ENCODE assay signal across 27 mouse cellular contexts in genomic region chr4:106541491-106541890, GRCm38 (mm10). TPM values are rescaled to one million over a fixed set of nuclear protein-coding genes. Genes with fewer than 3 reads are reported as not detected.
"Had no signal": no experiment of that assay in that cellular context is flagged by ENCODE, and none has a peak within 500 bp of the region (broad histone marks: within the 10 kb centered on the region; RNA-seq: fewer than 3 reads in every experiment).

No protein-coding gene starts in this region.

- H3K27ac ChIP-seq: midbrain, embryonic 10.5 days; midbrain, embryonic 12.5 days; neural tube, embryonic 13.5 days; neural tube, embryonic 15.5 days had no signal

- H3K27me3 ChIP-seq: midbrain, embryonic 12.5 days; neural tube, embryonic 13.5 days; neural tube, embryonic 15.5 days had no signal

- H3K4me3 ChIP-seq: midbrain, embryonic 10.5 days; midbrain, embryonic 12.5 days; myocyte; neural tube, embryonic 13.5 days; neural tube, embryonic 15.5 days had no signal

- H3K4me1 ChIP-seq: midbrain, embryonic 12.5 days; neural tube, embryonic 13.5 days; neural tube, embryonic 15.5 days had no signal

- H3K36me3 ChIP-seq: midbrain, embryonic 10.5 days; midbrain, embryonic 12.5 days; neural tube, embryonic 13.5 days; neural tube, embryonic 15.5 days had no signal

- DNase-seq: lung, adult 18-20 months; lung, embryonic 14.5 days; lung, postnatal 10 days; lung, postnatal 4 days; midbrain, embryonic 14.5 days; retina, postnatal 1 day; right cerebral cortex, adult 18-20 months; right cerebral cortex, postnatal 25 days; right cerebral cortex, postnatal 4 days; spleen, adult 18-20 months; thymus, adult 18-20 months; thymus, postnatal 14 days; thymus, postnatal 36 days had no signal

RNA-seq across cellular contexts. Expression of gene Bsnd, which starts 49.4 kb away (rescaled TPM):
- total RNA-seq: megakaryocyte, adult 5-6 weeks; megakaryocyte-erythroid progenitor cell, adult 5-6 weeks had no signal
- polyA plus RNA-seq: liver, embryonic 16.5 days; lung, embryonic 14.5 days; lung, embryonic 16.5 days; midbrain, embryonic 10.5 days; midbrain, embryonic 12.5 days; midbrain, embryonic 14.5 days; midbrain, embryonic 16.5 days; myocyte; neural tube, embryonic 11.5 days; neural tube, embryonic 13.5 days; neural tube, embryonic 15.5 days; small intestine, adult 2 months; stomach, embryonic 14.5 days; stomach, embryonic 16.5 days had no signal
